Mouse (Mus musculus) ES-E14 (cell line): Measurements from ENCODE around the gene Arnt2.

Experiments
- HCFC1 ChIP-seq: IDR thresholded peaks from 2 replicates; pipeline ENCODE4 v1.6.1; 2012; ENCODE audit warnings: low read length, inconsistent platforms, borderline replicate concordance; ENCODE audit not compliant: insufficient read depth
- MAFK ChIP-seq: IDR thresholded peaks from 2 replicates; pipeline ENCODE4 v1.6.1; 2014; ENCODE audit warnings: mild to moderate bottlenecking, low read depth, low read length, inconsistent platforms; ENCODE audit not compliant: insufficient read depth
- ZNF384 ChIP-seq: IDR thresholded peaks from 2 replicates; pipeline ENCODE4 v1.6.1; 2012; ENCODE audit warnings: low read depth, low read length, inconsistent platforms

- no peak for TF ChIP-seq HCFC1
- no peak for TF ChIP-seq MAFK
- TF ChIP-seq ZNF384 = no peak
Measured at GRCm38 (mm10) chr7:84372871-84373270, 37.1 kb downstream of the Arnt2 start.
